Mouse (Mus musculus) embryonic facial prominence, embryonic 11.5 days (tissue): Measurements from ENCODE around the gene Tfdp2. TPM values are rescaled to one million over a fixed set of nuclear protein-coding genes. Genes with fewer than 3 reads are reported as not detected.

Experiments used
- ATAC-seq: fragments of 200-750 bp; cut with Nextera tagmentation; replicated peaks from 2 replicates; pipeline ENCODE4 v1.8.0; 2017; ENCODE audit warnings: low read depth; ENCODE audit not compliant: insufficient number of reproducible peaks, low FRiP score, low TSS enrichment
- DNase-seq: peaks from one replicate; pipeline ENCODE4 v3.0.0-alpha.2; 2015; ENCODE audit warnings: low spot score
- H3K27ac ChIP-seq: fragments of 300-500 bp; sonication (generic); replicated peaks from 2 replicates; pipeline ENCODE4 v1.5.1; 2014; ENCODE audit warnings: mild to moderate bottlenecking, low read depth, low read length, control low read depth
- H3K27me3 ChIP-seq: fragments of 300-500 bp; sonication (generic); 2 replicates; pipeline ENCODE4 v1.6.1; 2014; ENCODE audit warnings: mild to moderate bottlenecking, low read length, moderate library complexity, mixed read lengths; ENCODE audit not compliant: control insufficient read depth, insufficient read depth
- H3K36me3 ChIP-seq: fragments of 300-500 bp; sonication (generic); replicated peaks from 2 replicates; pipeline ENCODE4 v1.6.1; 2014; ENCODE audit warnings: low read depth, mild to moderate bottlenecking, low read length, moderate library complexity, mixed read lengths; ENCODE audit not compliant: control insufficient read depth, insufficient read depth
- H3K4me1 ChIP-seq: fragments of 300-500 bp; sonication (generic); 2 replicates; pipeline ENCODE4 v1.6.1; 2014; ENCODE audit warnings: low read length, mixed read lengths; ENCODE audit not compliant: control insufficient read depth, insufficient read depth
- H3K4me2 ChIP-seq: fragments of 300-500 bp; sonication (generic); 2 replicates; pipeline ENCODE4 v1.6.1; 2014; ENCODE audit warnings: low read depth, mild to moderate bottlenecking, control low read depth, low read length, moderate library complexity
- H3K4me3 ChIP-seq: fragments of 300-500 bp; sonication (generic); 2 replicates; pipeline ENCODE4 v1.5.1; 2014; ENCODE audit warnings: low read depth, low read length, control low read depth
- H3K9ac ChIP-seq: fragments of 300-500 bp; sonication (generic); replicated peaks from 2 replicates; pipeline ENCODE4 v1.6.1; 2014; ENCODE audit warnings: mild to moderate bottlenecking, control low read depth, low read length
- H3K9me3 ChIP-seq: fragments of 300-500 bp; sonication (generic); replicated peaks from 2 replicates; pipeline ENCODE4 v1.6.1; 2016; ENCODE audit warnings: mild to moderate bottlenecking, low read length, inconsistent platforms, mixed read lengths; ENCODE audit not compliant: control insufficient read depth
- WGBS: fragments of 180-500 bp; shearing (Covaris S2); extraction: QIAGEN DNeasy Blood & Tissue Kit; methylation state at CpG from one replicate; pipeline ENCODE4 v1.1.7; 2014; 5-methylcytosine and 5-hydroxymethylcytosine counted together
- polyA plus RNA-seq: library from polyadenylated mRNA; unstranded; fragments of >200 nt; fragmentation: Nextera tagmentation; extraction: Ambion mirVana; gene quantifications from 2 replicates; pipeline ENCODE4 v1.2.1, GENCODE M21; 2014

The Tfdp2 gene
- polyA plus RNA-seq, 1 experiment from 2014 or later = 81.1 TPM

DNA sequence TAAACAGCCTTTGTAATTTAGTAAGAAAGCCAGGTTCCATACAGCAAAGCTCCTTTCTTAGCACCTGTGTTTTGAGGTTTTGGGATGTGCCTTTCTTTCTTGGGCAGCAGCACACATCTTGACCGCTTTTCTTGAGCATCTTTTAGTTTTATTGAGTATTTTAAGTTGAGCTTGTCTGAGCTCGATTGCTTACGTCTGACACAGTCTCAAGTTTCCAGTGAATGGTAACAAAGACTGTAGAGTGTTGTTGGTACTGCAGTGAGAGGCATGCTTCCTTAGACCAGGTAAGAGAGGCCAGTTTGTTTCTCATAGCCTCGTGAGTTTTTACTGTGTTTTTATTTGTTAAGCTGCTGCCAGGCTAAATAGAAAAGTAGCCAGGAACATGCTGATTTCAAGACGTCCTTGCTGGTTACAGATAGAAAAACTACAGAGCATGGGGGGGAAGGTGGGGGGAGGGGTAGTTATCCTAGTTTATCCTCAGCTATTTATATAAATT, 63.0 kb downstream of the Tfdp2 start:
- no peaks in the 10 kb centered on the region for H3K36me3 ChIP-seq
- ATAC-seq (peak; percentile 76; the same call in 1 of the 2 replicates), DNase-seq (peak; percentile 86)
- no peaks in the 10 kb centered on the region for H3K27me3 ChIP-seq
- WGBS = 0% methylated on average over 5 of the region's 5 CpGs
- peak overlapping the region; percentile 54 for H3K4me3 ChIP-seq
- no peak overlapping the region for H3K27ac ChIP-seq
- no peaks in the 10 kb centered on the region for H3K9me3 ChIP-seq
- H3K4me1 ChIP-seq = no peaks in the 10 kb centered on the region
- peak overlapping the region; percentile 25 for H3K4me2 ChIP-seq
- H3K9ac ChIP-seq = peak overlapping the region; percentile 54

DNA sequence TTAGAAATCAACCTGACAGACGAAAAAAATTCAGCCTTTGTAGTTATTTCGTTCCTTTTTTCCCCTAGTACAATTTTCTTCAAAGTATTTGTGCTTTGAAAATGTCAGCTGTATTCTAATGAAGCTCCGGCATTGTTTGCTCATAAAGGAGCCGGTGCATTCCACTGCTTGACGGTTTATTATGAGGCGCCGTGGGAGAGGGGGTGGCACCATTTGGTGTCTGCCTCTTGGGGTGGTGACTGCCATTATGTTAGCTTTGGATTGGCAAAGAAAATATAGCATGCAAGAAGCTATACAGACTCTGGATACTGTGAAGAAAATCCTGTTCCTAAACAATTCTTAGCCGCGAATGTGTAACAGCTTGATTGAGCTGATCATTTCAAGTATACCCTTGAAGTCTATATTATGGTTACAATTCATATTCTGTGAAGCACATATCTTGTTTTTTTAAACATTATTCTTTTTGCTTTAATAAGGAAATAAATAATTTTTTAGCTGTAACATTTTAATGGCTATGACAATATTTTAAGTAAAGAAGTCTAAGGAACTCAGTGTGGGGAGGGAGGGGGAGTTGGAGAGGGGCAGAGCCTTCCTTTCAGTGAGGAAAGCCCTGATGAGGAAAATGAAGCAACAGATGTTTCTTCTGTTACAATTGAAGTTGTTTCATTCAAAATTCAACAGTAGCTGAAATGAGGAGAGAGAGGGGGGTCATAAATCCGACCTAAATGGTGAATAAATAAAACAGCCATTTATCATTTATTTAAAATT, 63.9 kb downstream of the Tfdp2 start:
- DNase-seq = peak; percentile 64
- Histone ChIP-seq H3K9ac (peak overlapping the region; percentile 56; the same call in 1 of the 2 replicates), H3K27me3 (no peaks in the 10 kb centered on the region), H3K27ac (no peak overlapping the region), H3K4me1 (no peaks in the 10 kb centered on the region), H3K36me3 (no peaks in the 10 kb centered on the region), H3K4me3 (peak overlapping the region; percentile 46), H3K9me3 (no peaks in the 10 kb centered on the region), H3K4me2 (peak overlapping the region; percentile 63)
- 3% methylated on average over 10 of the region's 10 CpGs for WGBS
- ATAC-seq = no peak; the same call in 1 of the 2 replicates

DNA sequence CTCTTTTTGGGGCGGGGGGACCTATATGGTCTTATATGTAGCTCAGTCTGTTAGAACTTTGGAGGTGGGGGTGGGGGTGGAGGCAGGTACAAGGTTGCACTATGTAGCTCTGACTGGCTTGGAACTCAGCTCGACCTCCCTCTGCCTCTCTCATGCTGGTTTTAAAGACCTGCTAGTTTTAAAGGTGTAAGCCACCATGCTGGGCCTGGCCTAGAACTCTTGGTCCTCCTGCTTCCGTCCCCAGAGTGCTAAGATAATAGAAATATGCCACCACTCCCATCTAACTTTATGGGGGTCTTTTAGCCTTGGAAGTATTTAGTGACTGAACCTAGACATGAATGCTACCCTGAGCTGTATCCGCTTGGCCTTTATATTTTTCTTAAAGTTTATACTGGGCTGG, 65.0 kb downstream of the Tfdp2 start:
- H3K4me2 ChIP-seq = 0 out of 2 replicates have a peak overlapping the region, but pooled peaks have one; percentile 1
- 74% methylated on average over 4 of the region's 4 CpGs for WGBS

DNA sequence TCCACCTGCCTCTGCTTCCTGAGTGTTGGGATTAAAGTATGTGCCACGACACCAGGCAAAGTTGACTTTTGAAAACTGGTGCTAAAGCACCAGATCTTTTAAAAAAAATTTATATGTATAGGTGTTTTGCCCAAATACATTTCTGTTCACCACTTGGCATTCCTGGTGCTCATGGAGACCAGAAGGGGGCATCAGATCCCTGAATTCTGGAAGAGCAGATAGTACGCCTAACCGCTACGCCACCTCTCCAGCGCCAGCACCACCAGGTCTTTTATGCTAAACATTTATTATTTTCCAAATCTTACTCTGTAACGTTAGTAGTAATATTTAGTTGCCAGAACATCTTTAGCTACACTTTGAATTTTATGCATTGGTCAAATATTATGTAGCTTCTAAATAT, 65.9 kb downstream of the Tfdp2 start:
- no peak overlapping the region for H3K4me3 ChIP-seq
- no peak for ATAC-seq
- no peak overlapping the region for H3K27ac ChIP-seq
- no peaks in the 10 kb centered on the region for H3K4me1 ChIP-seq
- H3K9ac ChIP-seq = no peak overlapping the region
- no peak for DNase-seq
- 98% methylated on average over 6 of the region's 6 CpGs for WGBS
- no peaks in the 10 kb centered on the region for H3K9me3 ChIP-seq
- no peak overlapping the region for H3K4me2 ChIP-seq
- no peaks in the 10 kb centered on the region for H3K27me3 ChIP-seq
- no peaks in the 10 kb centered on the region for H3K36me3 ChIP-seq

More for the DNA sequence above, 65.0 kb downstream of the Tfdp2 start:
- Histone ChIP-seq H3K27me3 (no peaks in the 10 kb centered on the region), H3K9ac (no peak overlapping the region), H3K9me3 (no peaks in the 10 kb centered on the region), H3K4me1 (no peaks in the 10 kb centered on the region), H3K4me3 (no peak overlapping the region), H3K27ac (no peak overlapping the region), H3K36me3 (no peaks in the 10 kb centered on the region)
- DNase-seq (no peak), ATAC-seq (no peak)

DNA sequence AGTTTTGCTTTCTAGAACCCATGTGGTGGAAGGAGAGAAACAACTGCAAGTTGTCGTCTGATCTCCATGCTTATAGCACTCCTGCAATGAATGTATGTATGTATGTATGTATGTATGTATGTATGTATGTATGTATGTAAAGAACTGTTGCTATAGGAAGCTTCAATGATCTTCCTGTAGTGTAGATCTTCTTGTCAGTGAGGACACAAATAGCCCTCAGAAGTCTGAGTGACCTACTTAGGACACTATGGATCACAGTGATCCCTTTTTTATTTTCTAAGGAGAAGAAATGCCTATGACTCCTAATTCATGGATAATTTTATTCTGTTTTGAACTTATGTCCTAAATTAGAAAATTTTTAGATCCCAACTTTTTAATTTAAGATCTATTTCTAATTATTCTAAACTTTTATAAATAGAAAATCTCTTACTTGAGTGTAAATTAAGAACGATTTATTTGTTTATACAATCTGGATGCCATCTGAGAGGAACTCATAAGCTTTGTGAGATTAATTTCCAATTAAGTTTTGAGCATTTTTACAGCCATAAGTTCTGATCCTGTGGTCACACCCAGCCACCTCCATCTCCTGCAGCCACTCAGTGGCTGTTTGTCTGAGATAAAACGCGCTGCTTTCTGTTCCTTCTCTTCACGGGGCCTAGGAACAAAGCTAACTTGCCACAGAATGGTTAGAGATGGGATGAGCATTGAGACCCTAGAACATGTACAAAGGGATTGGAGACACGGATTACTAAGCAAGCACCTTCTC, 70.9 kb downstream of the Tfdp2 start:
- H3K4me3 ChIP-seq = no peak overlapping the region

DNA sequence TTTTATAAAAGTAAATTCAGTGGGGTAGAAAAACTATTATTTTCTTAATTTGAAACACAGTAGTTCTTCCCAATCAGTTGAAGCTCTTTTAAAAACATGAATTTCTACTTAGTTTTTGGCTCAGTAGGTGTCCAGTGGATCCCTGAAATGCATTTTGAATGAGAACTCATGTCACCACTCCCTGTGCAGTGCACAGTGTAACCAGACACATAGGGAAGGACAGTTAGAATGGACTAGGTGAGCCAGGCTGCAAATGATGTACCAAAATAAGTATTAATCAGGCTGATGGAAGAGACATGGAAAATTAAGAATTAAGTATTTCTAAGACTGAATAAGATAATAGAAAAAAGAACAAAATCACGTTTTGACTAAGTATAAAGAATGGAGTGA, 71.5 kb downstream of the Tfdp2 start:
- H3K4me2 ChIP-seq = no peak overlapping the region
- H3K9me3 ChIP-seq = no peaks in the 10 kb centered on the region
- ATAC-seq (no peak), DNase-seq (no peak)
- H3K27ac ChIP-seq = no peak overlapping the region
- H3K9ac ChIP-seq = no peak overlapping the region
- H3K4me3 ChIP-seq = no peak overlapping the region
- H3K4me1 ChIP-seq = no peaks in the 10 kb centered on the region
- H3K36me3 ChIP-seq = no peaks in the 10 kb centered on the region
- 89% methylated on average over 1 of the region's 1 CpGs for WGBS
- no peaks in the 10 kb centered on the region for H3K27me3 ChIP-seq

More for the DNA sequence above, 70.9 kb downstream of the Tfdp2 start:
- H3K27me3 ChIP-seq = no peaks in the 10 kb centered on the region
- no peaks in the 10 kb centered on the region for H3K36me3 ChIP-seq
- DNase-seq = no peak
- no peaks in the 10 kb centered on the region for H3K9me3 ChIP-seq
- ATAC-seq = no peak
- no peak overlapping the region for H3K9ac ChIP-seq
- H3K4me1 ChIP-seq = no peaks in the 10 kb centered on the region
- WGBS = 89% methylated on average over 6 of the region's 6 CpGs
- no peak overlapping the region for H3K4me2 ChIP-seq
- H3K27ac ChIP-seq = no peak overlapping the region

DNA sequence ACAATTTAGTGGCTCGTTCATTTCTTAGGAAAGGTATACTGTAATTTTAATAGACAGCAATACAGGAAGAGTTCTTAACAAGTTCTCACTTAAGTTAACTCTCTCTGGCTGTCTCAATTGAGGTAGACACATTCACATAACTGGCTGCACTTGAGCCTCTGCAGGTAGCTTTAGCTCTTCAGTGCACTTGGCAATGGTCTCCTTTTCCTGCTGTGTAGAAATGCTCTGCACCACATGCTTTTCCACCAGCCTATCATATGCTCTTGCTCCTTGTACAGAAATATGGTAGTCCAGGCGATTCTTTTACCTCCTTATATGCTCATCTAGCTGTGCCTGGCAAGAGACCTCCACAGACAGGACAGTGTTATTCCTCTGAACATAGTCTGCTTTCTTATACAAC, 73.7 kb downstream of the Tfdp2 start:
- ATAC-seq (no peak), DNase-seq (no peak)
- no peak overlapping the region for H3K27ac ChIP-seq
- no peaks in the 10 kb centered on the region for H3K4me1 ChIP-seq
- no peaks in the 10 kb centered on the region for H3K9me3 ChIP-seq
- H3K4me2 ChIP-seq = no peak overlapping the region
- no peaks in the 10 kb centered on the region for H3K36me3 ChIP-seq
- H3K4me3 ChIP-seq = no peak overlapping the region
- H3K27me3 ChIP-seq = no peaks in the 10 kb centered on the region
- H3K9ac ChIP-seq = no peak overlapping the region
- 89% methylated on average over 2 of the region's 2 CpGs for WGBS

DNA sequence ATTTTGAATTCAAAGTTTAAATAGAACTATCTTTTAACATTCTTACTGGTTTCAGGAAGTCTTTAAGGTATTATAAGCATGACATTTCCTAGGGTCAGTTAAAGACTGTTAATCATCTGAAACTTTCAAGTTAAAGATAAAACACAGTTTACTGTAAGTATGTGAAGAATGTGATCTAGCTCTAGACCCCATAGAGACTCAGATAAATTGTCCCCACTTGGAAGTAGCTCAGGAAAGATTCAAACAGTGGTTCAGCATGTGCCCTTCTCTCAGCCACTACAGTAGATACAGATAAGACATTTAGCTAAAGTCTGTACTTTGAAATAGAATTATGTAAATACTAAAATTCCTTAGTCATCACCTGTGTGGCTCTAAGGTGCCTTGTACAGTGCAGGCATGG, 79.5 kb downstream of the Tfdp2 start:
- Histone ChIP-seq H3K4me2 (no peak overlapping the region), H3K27ac (no peak overlapping the region), H3K9me3 (no peaks in the 10 kb centered on the region), H3K4me1 (no peaks in the 10 kb centered on the region), H3K9ac (no peak overlapping the region), H3K4me3 (no peak overlapping the region), H3K36me3 (no peaks in the 10 kb centered on the region; the same call in 1 of the 2 replicates), H3K27me3 (no peaks in the 10 kb centered on the region)
- ATAC-seq = no peak
- no peak for DNase-seq
